Mouse (Mus musculus): ENCODE measurements around the gene Psg18.

- TF ChIP-seq CTCF (conservative IDR thresholded peaks at IDR 0.05; ENCODE audit: insufficient read depth, insufficient read length, low read depth, low read length): no peak
- TF ChIP-seq POLR2A (IDR thresholded peaks at IDR 0.05; ENCODE audit: low read depth, low read length): no peak
These were observed 23.5 kb upstream of the Psg18 start for GRCm38 (mm10) chr7:18378295-18378694.

Measured in kidney, adult 2 months (tissue).